Mouse (Mus musculus) bone marrow macrophage, adult 2 months (primary cell): ENCODE data around the gene Mertk.

Experiments used
- CTCF ChIP-seq: IDR thresholded peaks from 2 replicates; pipeline ENCODE4 v1.5.1; 2012; ENCODE audit warnings: low read depth, mild to moderate bottlenecking, low read length, moderate library complexity
- POLR2A ChIP-seq: IDR thresholded peaks from 2 replicates; pipeline ENCODE4 v1.6.1; 2012; ENCODE audit warnings: mild to moderate bottlenecking, low read depth, low read length, borderline replicate concordance

DNA sequence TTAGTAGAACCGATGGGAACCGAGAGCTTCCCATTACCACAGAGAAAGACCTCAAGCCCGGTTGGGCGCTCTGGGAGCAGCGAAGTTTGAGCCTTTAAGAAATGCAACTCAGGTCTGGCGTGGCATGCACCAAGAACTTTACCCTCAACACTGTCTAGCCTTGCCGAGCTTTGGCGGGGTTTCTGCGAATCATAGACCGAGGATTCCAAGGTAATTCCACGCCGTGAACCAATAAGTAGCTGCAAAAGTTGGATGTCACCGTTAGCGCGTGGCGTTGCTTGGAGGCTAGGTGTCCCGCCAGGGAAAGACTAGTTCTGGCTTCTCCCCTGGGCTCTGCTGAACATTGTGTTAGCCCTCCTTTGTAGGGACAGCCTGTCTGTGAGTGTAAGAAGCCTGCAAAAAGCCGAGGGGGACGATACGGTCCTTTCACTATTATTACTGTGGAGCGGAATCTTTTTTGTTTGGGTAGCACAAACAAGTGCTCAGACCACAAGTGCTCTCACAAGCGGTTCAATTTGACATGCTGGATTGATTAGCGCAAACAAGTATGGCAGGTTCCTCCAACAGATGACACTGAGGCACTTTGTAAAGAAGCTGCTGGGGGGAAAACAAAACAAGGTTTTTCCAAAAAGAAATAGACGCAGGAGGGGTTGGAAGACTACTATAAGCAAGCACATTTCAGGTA, 587 bp downstream of the Mertk start:
- TF ChIP-seq CTCF, result no peak
- no peak for TF ChIP-seq POLR2A
